Comparison of ENCODE assay signal across 20 mouse cellular contexts in the genomic region with DNA sequence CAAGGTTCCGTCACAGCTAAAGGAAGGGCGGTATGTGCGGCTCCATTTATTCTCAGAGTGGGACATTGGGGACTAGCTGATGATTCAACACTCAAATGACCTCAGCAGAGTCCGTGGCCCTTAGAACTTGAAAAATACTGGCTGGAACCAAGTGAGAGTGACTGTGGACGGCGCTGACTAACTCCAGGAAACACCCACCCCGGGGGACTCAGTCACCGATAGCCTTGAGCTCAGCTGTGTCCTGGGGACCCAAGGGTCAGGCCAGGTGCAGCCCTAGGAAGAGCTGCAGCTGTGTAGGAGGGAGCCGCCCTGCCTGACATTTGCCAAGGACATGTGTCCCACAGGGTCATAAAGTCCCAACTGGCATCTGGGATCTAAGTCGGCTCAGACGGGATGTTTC. TPM values are rescaled to one million over a fixed set of nuclear protein-coding genes. Genes with fewer than 3 reads are reported as not detected.
A peak's percentile ranks its signal among the peaks of the same experiment; 100 is the strongest.
DNase-seq lines count a peak whose midpoint lies in the region; ATAC-seq and TF ChIP-seq lines count a peak whose summit lies in the region.
"Had no signal": no experiment of that assay in that cellular context is flagged by ENCODE, and none has a peak within 500 bp of the region (broad histone marks: within the 10 kb centered on the region; RNA-seq: fewer than 3 reads in every experiment).

No protein-coding gene starts in this region.

- no peak overlapping the region for H3K27ac ChIP-seq in heart, embryonic 10.5 days
- H3K27ac ChIP-seq in heart, postnatal 0 days (ENCODE audit: low read depth) = 0 out of 2 replicates have a peak overlapping the region, but pooled peaks have one; percentile 7
- H3K27ac ChIP-seq: embryonic facial prominence, embryonic 15.5 days; hindbrain, postnatal 0 days; kidney, embryonic 15.5 days; liver, embryonic 12.5 days; neural tube, embryonic 13.5 days; stomach, postnatal 0 days had no signal

- no peak overlapping the region for H3K4me3 ChIP-seq in heart, embryonic 10.5 days
- no peak overlapping the region for H3K4me3 ChIP-seq in heart, postnatal 0 days (ENCODE audit: low read depth, low read length)
- H3K4me3 ChIP-seq: embryonic facial prominence, embryonic 15.5 days; kidney, embryonic 15.5 days; liver, embryonic 12.5 days; megakaryocyte, embryonic 14.5 days; neural tube, embryonic 13.5 days had no signal

- H3K36me3 ChIP-seq in heart, embryonic 10.5 days = 0 out of 2 replicates have a peak, but pooled peaks cover 2% of the 10 kb centered on the region
- no peaks in the 10 kb centered on the region for H3K36me3 ChIP-seq in heart, postnatal 0 days (replicated peaks; ENCODE audit: control insufficient read depth, insufficient read depth, low read length)
- H3K36me3 ChIP-seq: kidney, embryonic 15.5 days; liver, embryonic 12.5 days had no signal

- WGBS in heart, embryonic 10.5 days = 80% methylated on average over 11 of the region's 11 CpGs
- 60% methylated on average over 11 of the region's 11 CpGs for WGBS in heart, postnatal 0 days

- DNase-seq in heart, adult 11 months = peak; percentile 97
- DNase-seq in heart, embryonic 10.5 days (ENCODE audit: low spot score) = no peak
- peak; percentile 61 for DNase-seq in adrenal gland, postnatal 14 days
- no peak for DNase-seq in heart, postnatal 0 days (ENCODE audit: low spot score)
- no peak for DNase-seq in spleen, adult 12 weeks (ENCODE audit: low spot score)
- no peak for DNase-seq in spleen, postnatal 4 days (ENCODE audit: low spot score in 2 of 2)
- no peak for DNase-seq in ovary, adult 18-20 months (ENCODE audit: low spot score)
- DNase-seq: cerebellum, postnatal 14 days; lung, adult 2 months; midbrain, embryonic 14.5 days; right cerebral cortex, postnatal 14 days had no signal

- ATAC-seq in heart, postnatal 0 days (ENCODE audit: insufficient read depth, low read depth) = no peak; the same call in 1 of the 2 replicates
- ATAC-seq: forebrain, embryonic 16.5 days; hindbrain, postnatal 0 days; intestine, postnatal 0 days; liver, embryonic 12.5 days had no signal

- TF ChIP-seq CTCF in heart, postnatal 0 days (IDR thresholded peaks at IDR 0.05; ENCODE audit: low read depth) = no peak

- H3K9ac ChIP-seq in heart, postnatal 0 days (replicated peaks; ENCODE audit: low read depth, low read length) = no peak overlapping the region
- H3K9ac ChIP-seq: embryonic facial prominence, embryonic 15.5 days; kidney, embryonic 15.5 days; liver, embryonic 12.5 days; neural tube, embryonic 13.5 days had no signal

- no peak overlapping the region for H3K4me2 ChIP-seq in heart, postnatal 0 days (ENCODE audit: low read depth, low read length)
- H3K4me2 ChIP-seq: embryonic facial prominence, embryonic 15.5 days; kidney, embryonic 15.5 days; liver, embryonic 12.5 days; neural tube, embryonic 13.5 days had no signal

- no peak for TF ChIP-seq EP300 in heart, postnatal 0 days (IDR thresholded peaks at IDR 0.05; ENCODE audit: low read depth)

- peaks cover 46% of the 10 kb centered on the region for H3K4me1 ChIP-seq in heart, embryonic 10.5 days
- H3K4me1 ChIP-seq in heart, postnatal 0 days (ENCODE audit: control insufficient read depth, insufficient read depth) = no peaks in the 10 kb centered on the region; the same call in 1 of the 2 replicates
- H3K4me1 ChIP-seq: embryonic facial prominence, embryonic 15.5 days had no signal

- H3K9me3 ChIP-seq in heart, embryonic 10.5 days = no peaks in the 10 kb centered on the region
- no peaks in the 10 kb centered on the region for H3K9me3 ChIP-seq in heart, postnatal 0 days (replicated peaks; ENCODE audit: control insufficient read depth, low read length)
- H3K9me3 ChIP-seq: embryonic facial prominence, embryonic 15.5 days; kidney, embryonic 15.5 days; liver, embryonic 12.5 days; megakaryocyte, embryonic 14.5 days; neural tube, embryonic 13.5 days had no signal

- H3K27me3 ChIP-seq in heart, embryonic 10.5 days (ENCODE audit: insufficient read depth, poor library complexity, severe bottlenecking) = peaks cover 35% of the 10 kb centered on the region
- no peaks in the 10 kb centered on the region for H3K27me3 ChIP-seq in heart, postnatal 0 days (ENCODE audit: control insufficient read depth, insufficient read depth, low read length)
- H3K27me3 ChIP-seq: embryonic facial prominence, embryonic 15.5 days; kidney, embryonic 15.5 days; liver, embryonic 12.5 days; neural tube, embryonic 13.5 days had no signal

RNA-seq across cellular contexts. Expression of a gene that starts 57.1 kb away (rescaled TPM):
- 2.0 and 4.6 TPM in 2 replicates for polyA plus RNA-seq in heart, embryonic 10.5 days (2016; fragmentation: Nextera tagmentation; extraction: Ambion mirVana)
- 2.7 and 7.6 TPM in 2 replicates for total RNA-seq in adrenal gland, postnatal 14 days (2021)
- total RNA-seq in heart, postnatal 0 days (2014; rRNA removed; ENCODE audit: low replicate concordance) = 7.4 and 10.1 TPM in 2 replicates
- polyA plus RNA-seq in heart, postnatal 0 days (2015; fragmentation: Nextera tagmentation; extraction: Ambion mirVana) = 7.3 and 8.2 TPM in 2 replicates

Comparison
In these comparisons a context has a peak if more than half of its experiments do, and no peak if none do; other contexts are left out.
1. DNase-seq: peak in heart, adult 11 months (single experiment) and adrenal gland, postnatal 14 days (single experiment); none in heart, embryonic 10.5 days (single experiment), heart, postnatal 0 days (single experiment), spleen, adult 12 weeks (single experiment), spleen, postnatal 4 days (0 of 2) and ovary, adult 18-20 months (single experiment).